Mouse (Mus musculus) thymus, adult 2 months (tissue): ENCODE results near the gene Ephb2. TPM values are rescaled to one million over a fixed set of nuclear protein-coding genes. Genes with fewer than 3 reads are reported as not detected.

Experiments used
- DNase-seq: peaks from one replicate; pipeline ENCODE4 v3.0.0; 2021
- H3K27ac ChIP-seq: fragments of 200-500 bp; 2 replicates; pipeline ENCODE4 v1.5.1; 2012; ENCODE audit warnings: low read length, control low read depth; ENCODE audit not compliant: control insufficient read depth, insufficient read depth
- H3K27me3 ChIP-seq: fragments of 200-500 bp; 2 replicates; pipeline ENCODE4 v1.6.1; 2012; ENCODE audit warnings: mild to moderate bottlenecking, low read length, moderate library complexity, mixed read lengths; ENCODE audit not compliant: control insufficient read depth, insufficient read depth
- H3K36me3 ChIP-seq: fragments of 200-500 bp; 2 replicates; pipeline ENCODE4 v1.6.1; 2012; ENCODE audit warnings: mild to moderate bottlenecking, low read length, moderate library complexity; ENCODE audit not compliant: control insufficient read depth, insufficient read depth
- H3K4me1 ChIP-seq: fragments of 200-500 bp; replicated peaks from 2 replicates; pipeline ENCODE4 v1.6.1; 2012; ENCODE audit warnings: low read length; ENCODE audit not compliant: control insufficient read depth, insufficient read depth
- H3K4me3 ChIP-seq: fragments of 200-500 bp; 2 replicates; pipeline ENCODE4 v1.5.1; 2012; ENCODE audit warnings: mild to moderate bottlenecking, low read length, control low read depth, moderate library complexity; ENCODE audit not compliant: control insufficient read depth, insufficient read depth
- CTCF ChIP-seq: fragments of 200-500 bp; IDR thresholded peaks from 2 replicates; pipeline ENCODE4 v1.5.1; 2012; ENCODE audit warnings: mild to moderate bottlenecking, control low read depth, low read length, moderate library complexity, borderline replicate concordance; ENCODE audit not compliant: control insufficient read depth, poor library complexity, insufficient read depth; ENCODE audit errors: extremely low read depth
- POLR2A ChIP-seq: fragments of 200-500 bp; IDR thresholded peaks from 2 replicates; pipeline ENCODE4 v1.6.1; 2012; ENCODE audit warnings: mild to moderate bottlenecking, low read length, control low read depth, moderate library complexity; ENCODE audit not compliant: control insufficient read depth, poor library complexity, insufficient read depth; ENCODE audit errors: extremely low read depth
- WGBS: fragments of 180-500 bp; shearing (Covaris S2); methylation state at CpG from one replicate; pipeline ENCODE4 v1.1.7; 2018; 5-methylcytosine and 5-hydroxymethylcytosine counted together
- polyA plus RNA-seq: library from polyadenylated mRNA; depleted of rRNA; stranded (reverse); fragments of >200 nt; gene quantifications from 2 replicates; pipeline ENCODE4 v1.2.3, GENCODE M21; 2012

Ephb2 gene
- polyA plus RNA-seq, 1 experiment: 15.4 TPM

DNA sequence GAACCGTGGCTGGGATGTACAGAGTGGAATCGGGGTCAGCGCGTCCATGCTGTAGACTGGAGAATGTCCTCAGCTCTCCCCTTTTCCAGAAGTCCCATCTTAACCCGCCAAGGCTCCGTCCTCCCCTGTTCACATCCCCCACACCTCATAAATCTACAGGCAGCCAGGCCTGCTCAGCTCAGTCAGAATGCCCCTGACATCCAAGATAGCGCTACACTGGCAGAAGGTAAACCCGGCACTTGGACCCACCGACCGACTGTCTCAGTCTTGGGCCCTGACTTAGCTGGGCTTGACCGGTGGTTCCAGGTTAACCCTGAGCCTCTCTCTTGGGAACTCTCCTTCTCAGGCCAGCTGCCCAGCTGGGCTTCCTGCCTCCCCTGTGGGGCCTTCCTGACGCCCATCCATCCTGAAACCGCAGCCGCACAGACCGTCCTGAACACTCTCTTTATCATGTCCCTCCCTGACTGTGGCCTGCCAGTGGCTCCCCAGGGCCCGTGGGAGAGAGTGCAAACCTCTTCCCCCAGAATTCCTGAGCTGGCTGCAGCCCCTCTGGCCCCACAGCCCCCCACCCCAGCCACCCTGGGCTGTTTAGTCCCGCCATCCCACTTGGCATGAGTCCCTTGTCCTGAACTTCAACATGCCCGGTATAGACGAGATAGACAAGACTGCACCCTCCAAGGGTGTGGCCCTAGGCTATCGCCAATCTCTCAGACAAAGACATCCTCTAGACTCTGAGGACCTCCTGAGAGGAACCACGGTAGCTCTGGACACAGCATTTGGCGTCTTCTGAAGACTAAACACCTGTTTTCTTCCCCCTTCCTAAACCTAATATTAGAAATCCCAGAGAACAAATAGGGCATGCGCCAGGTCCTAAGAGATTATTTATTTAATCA, 37.9 kb downstream of the Ephb2 start:
- Histone ChIP-seq H3K4me1 (peaks cover 32% of the 10 kb centered on the region), H3K27ac (no peak overlapping the region), H3K4me3 (no peak overlapping the region), H3K27me3 (no peaks in the 10 kb centered on the region), H3K36me3 (no peaks in the 10 kb centered on the region)
- 89% methylated on average over 23 of the region's 23 CpGs for WGBS
- TF ChIP-seq CTCF: no peak
- no peak for DNase-seq

DNA sequence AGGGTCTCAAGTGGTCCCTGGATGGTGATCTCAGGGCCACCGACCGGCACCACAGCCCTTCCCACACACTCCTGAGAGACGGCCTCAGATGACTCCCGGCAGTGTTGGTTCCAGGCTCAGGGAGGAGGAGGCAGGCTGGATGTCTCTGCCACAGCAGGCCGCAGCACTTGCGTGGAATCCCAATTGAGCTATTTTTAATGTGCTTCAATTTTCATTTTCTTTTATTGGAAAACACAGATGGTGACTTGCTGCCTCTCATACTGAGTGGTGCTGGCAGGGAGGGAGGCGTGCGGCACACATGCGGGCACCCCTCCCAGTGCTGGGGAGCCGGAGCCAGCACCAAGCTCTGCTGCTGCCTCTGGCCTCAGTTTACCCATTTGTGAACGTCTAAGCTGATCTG, 42.5 kb downstream of the Ephb2 start:
- no peaks in the 10 kb centered on the region for H3K27me3 ChIP-seq
- TF ChIP-seq POLR2A (no peak), CTCF (no peak)
- H3K4me1 ChIP-seq: peaks cover 8% of the 10 kb centered on the region
- no peaks in the 10 kb centered on the region for H3K36me3 ChIP-seq
- no peak overlapping the region for H3K4me3 ChIP-seq
- 95% methylated on average over 11 of the region's 11 CpGs for WGBS
- DNase-seq: no peak
- H3K27ac ChIP-seq: no peak overlapping the region

DNA sequence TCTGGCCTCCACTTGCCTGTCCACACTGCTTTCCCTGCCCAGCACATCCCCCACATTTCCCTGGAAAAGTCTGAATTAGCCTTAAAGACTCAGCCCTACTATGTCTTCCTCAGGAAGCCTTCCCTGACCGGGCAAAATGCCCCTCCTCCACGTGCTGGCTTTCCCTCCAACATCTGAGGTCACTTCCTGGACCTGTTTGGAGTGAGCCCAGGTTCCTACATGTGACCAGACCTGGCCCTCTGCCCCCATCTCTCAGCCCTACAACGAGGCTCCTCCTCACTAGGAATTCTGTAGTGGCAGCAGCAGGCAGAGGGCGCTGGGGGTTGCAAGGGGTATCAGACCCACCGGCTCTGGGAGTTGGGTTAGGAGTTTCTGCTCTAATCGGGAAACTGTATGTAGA, 46.0 kb downstream of the Ephb2 start:
- Histone ChIP-seq H3K27ac (no peak overlapping the region), H3K36me3 (no peaks in the 10 kb centered on the region), H3K4me3 (no peak overlapping the region), H3K4me1 (peaks cover 6% of the 10 kb centered on the region), H3K27me3 (no peaks in the 10 kb centered on the region)
- TF ChIP-seq CTCF (no peak), POLR2A (no peak)
- WGBS: 62% methylated on average over 6 of the region's 6 CpGs
- DNase-seq: no peak

GRCm38 (mm10) chr4:136787357-136787756, 48.4 kb downstream of the Ephb2 start:
- WGBS: 91% methylated on average over 4 of the region's 4 CpGs
- Histone ChIP-seq H3K4me3 (no peak overlapping the region), H3K27me3 (no peaks in the 10 kb centered on the region), H3K4me1 (no peaks in the 10 kb centered on the region), H3K36me3 (no peaks in the 10 kb centered on the region), H3K27ac (no peak overlapping the region)
- TF ChIP-seq CTCF (no peak), POLR2A (no peak)
- DNase-seq: no peak

- Histone ChIP-seq H3K36me3 (no peaks in the 10 kb centered on the region), H3K4me1 (no peaks in the 10 kb centered on the region), H3K27me3 (no peaks in the 10 kb centered on the region), H3K27ac (no peak overlapping the region), H3K4me3 (no peak overlapping the region)
- TF ChIP-seq POLR2A (no peak), CTCF (no peak)
- DNase-seq: no peak
- WGBS: 94% methylated on average over 26 of the region's 26 CpGs
Measured at GRCm38 (mm10) chr4:136786453-136787276, 49.1 kb downstream of the Ephb2 start.

DNA sequence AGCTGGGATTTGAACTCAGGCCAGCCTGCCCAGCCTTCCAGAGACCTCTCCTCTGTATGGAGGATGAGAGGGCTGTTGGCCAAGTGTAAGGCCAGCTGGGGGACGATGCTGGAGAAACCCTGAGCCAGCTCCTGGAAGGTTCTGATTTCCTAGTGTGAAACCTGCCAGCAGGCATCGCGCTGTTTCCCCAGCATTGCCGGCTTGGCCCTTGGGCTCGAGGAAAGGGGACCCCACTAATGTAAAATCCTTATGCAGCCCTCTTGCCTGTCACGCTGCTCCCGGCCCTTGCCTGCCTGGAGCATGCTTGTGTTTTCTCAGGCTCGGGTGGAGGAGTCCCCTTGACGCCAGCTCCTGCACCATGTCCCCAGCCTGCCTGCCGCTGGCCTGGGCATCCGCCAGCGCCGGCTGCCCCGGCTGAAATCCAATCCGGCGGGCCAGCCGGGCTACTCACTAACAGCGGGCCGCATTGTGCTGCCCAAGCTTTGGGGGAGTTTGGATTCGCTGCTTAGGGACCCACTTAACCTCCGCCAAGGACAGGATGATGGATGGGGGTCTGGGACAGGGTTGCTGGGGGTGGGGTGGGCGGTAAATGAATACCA, 52.1 kb downstream of the Ephb2 start:
- DNase-seq: no peak
- TF ChIP-seq POLR2A (no peak), CTCF (no peak)
- Histone ChIP-seq H3K27ac (no peak overlapping the region), H3K4me1 (no peaks in the 10 kb centered on the region), H3K36me3 (no peaks in the 10 kb centered on the region), H3K27me3 (no peaks in the 10 kb centered on the region), H3K4me3 (no peak overlapping the region)
- 96% methylated on average over 22 of the region's 22 CpGs for WGBS
